Mouse (Mus musculus): ENCODE results near the gene Gm20517. TPM values are rescaled to one million over a fixed set of nuclear protein-coding genes. Genes with fewer than 3 reads are reported as not detected.

Gm20517 gene
- 1 to 10 TPM; 1.2 to 1.9 TPM for total RNA-seq (2021)
- long read RNA-seq, experiment 1, partial matches to known transcripts, result 0 of 1 reads
- long read RNA-seq, experiment 1, other reads (novel, unspliced or antisense), result 1 of 1 reads
- long read RNA-seq, experiment 2, partial matches to known transcripts, result 0 of 3 reads
- long read RNA-seq, experiment 2, other reads (novel, unspliced or antisense), result 3 of 3 reads

GRCm38 (mm10) chr17:47610849-47611660 lies at the start of gene Gm20517, which contains the start of the genes Bysl and Med20:
TSS of gene Gm20517 (plus strand) at chr17:47611589.
TSS of gene Bysl (minus strand) at chr17:47611492.
TSS of gene Med20 (plus strand) at chr17:47611582.
- DNase-seq, result peak; percentile 97
- intact Hi-C loops (cut with DNase I; ENCODE audit: low total_unique reads), result loop anchor here (10.0 kb wide), 1 partner anchor 64 kb away; no protein-coding TSS in a partner anchor

GRCm38 (mm10) chr17:47562875-47563274 lies 48.5 kb upstream of the Gm20517 start:
- intact Hi-C loops (cut with DNase I; ENCODE audit: low total_unique reads), result no loop called here

DNA sequence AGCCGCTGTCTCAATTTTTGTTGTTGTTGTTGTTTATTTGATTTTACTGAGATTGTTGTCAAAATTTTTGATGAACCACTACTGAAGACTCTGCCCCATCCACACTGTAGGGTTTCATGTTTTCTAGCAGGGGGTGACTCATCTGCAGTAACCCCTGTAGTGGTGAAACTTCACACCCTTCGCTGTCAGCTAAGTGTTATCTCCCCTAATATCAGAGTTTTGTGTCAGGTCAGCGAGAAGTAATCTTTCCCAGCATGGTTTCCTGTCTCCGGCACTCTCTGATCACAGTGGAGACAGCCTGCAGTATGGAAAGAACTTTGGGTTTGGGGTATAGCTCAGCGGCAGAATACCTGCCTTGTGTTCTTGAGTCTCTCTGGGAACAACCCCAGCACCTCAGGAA lies 46.8 kb upstream of the Gm20517 start:
- intact Hi-C loops (cut with DNase I; ENCODE audit: low total_unique reads), result no loop called here
- no peak for DNase-seq

More at GRCm38 (mm10) chr17:47562875-47563274, 48.5 kb upstream of the Gm20517 start:
- DNase-seq, result no peak

GRCm38 (mm10) chr17:47566133-47566532 lies 45.3 kb upstream of the Gm20517 start:
- intact Hi-C loops (cut with DNase I; ENCODE audit: low total_unique reads), result no loop called here
- no peak for DNase-seq

DNA sequence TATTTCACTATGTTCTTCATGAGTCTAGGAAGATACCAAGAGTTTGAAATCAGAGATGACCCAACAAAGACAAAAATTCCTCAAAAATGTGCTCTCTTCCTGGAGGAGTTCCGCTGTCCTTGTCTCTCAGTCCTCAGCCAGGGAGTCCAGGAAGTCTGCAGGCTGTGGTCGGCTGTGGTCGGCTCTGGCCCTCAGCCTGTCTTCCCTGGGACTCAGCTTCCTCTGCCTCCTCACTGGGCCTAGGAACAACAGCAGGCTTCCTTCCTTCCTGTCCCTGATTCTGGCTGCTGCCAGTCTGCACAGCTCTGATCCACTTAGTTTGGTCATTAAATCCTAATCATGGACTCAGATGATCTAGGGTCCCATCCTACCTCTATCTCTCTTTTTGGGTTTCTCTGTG lies 44.1 kb upstream of the Gm20517 start:
- intact Hi-C loops (cut with DNase I; ENCODE audit: low total_unique reads), result no loop called here
- no peak for DNase-seq

GRCm38 (mm10) chr17:47568389-47568788 lies 43.0 kb upstream of the Gm20517 start:
- intact Hi-C loops (cut with DNase I; ENCODE audit: low total_unique reads), result no loop called here
- no peak for DNase-seq

GRCm38 (mm10) chr17:47568951-47569527 lies 42.4 kb upstream of the Gm20517 start:
- DNase-seq, result no peak
- intact Hi-C loops (cut with DNase I; ENCODE audit: low total_unique reads), result no loop called here

DNA sequence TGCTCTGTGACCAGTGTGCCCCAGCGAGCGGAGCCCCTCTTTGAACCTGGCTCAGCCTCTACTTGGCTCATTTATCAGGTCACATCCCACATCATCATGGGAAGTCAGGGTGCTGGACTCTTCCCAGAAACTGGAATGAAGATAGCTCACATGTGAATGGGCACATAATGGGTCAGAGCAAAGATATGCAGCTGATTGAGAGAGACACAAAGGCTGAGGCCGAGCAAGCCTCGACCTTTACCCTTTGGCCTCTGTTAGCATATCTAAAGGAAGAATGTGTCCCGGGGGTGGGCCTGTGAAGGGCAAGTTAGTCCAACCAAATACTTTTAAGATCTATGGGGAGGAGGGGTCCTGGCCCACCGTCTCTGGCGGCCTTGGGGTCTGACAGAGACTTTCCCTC lies 39.8 kb upstream of the Gm20517 start:
- intact Hi-C loops (cut with DNase I; ENCODE audit: low total_unique reads), result no loop called here
- no peak for DNase-seq

- intact Hi-C loops (cut with DNase I; ENCODE audit: low total_unique reads), result no loop called here
- no peak for DNase-seq
These were observed 39.0 kb upstream of the Gm20517 start for GRCm38 (mm10) chr17:47572436-47572835.

DNA sequence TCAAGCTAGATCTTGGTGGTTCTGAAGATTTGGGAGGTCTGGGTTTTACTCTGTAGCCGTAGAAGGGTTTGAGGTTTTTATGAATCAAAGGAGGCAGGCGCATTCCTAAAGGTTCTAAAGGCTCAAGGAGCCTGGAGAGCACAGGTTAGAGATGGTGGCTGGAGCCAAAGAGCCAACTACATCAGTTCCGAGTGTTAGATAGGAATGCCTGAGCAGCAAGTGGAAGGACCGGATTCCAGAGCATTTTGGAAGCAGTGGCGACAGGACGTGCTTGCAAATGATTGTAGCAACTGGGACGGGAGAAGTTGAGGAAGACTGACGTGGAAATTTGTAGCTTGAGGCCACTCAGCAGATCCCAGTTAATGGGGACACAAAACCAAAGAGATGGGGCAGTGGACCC lies 37.4 kb upstream of the Gm20517 start:
- intact Hi-C loops (cut with DNase I; ENCODE audit: low total_unique reads), result no loop called here
- no peak for DNase-seq

DNA sequence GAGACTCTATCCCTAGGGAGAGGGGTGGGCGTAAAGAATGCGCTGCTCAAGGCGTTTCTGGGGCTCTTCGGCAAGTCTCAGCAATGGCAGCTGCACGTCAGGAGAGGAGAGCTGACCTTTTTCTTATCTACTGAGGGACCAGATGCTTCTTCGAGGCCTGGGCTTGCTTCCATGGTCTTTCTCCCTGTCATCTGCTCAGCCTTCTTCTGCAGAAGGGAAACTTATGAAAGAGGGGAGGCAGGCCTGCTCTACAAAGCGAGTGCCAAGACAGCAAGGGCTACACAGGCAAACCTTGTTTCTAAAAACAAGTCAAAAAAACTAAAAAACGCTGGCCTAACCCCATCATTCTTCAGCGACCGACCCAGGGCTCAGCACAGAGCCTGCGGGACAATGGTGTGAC lies 36.6 kb upstream of the Gm20517 start:
- intact Hi-C loops (cut with DNase I; ENCODE audit: low total_unique reads), result no loop called here
- no peak for DNase-seq

- intact Hi-C loops (cut with DNase I; ENCODE audit: low total_unique reads), result no loop called here
- no peak for DNase-seq
These were observed 32.7 kb upstream of the Gm20517 start for GRCm38 (mm10) chr17:47578655-47579054.

DNA sequence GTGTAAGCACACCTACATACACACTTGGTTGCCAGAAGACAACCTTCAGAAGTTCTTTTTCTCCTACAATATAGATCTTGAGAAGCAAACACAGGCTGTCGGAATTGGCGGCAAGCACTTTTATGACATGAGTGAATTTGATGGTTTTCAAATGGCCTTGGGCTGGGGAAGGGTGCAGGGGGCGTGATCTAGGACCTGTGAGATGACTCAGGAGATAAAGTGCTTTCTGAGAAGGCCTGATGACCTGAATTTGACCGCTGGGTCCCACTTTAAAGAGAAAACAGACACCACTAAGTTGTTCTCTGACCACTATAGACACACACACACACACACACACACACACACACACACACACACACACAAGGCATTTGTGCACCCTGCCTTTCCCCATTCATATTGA lies 30.4 kb upstream of the Gm20517 start:
- DNase-seq, result no peak
- intact Hi-C loops (cut with DNase I; ENCODE audit: low total_unique reads), result no loop called here

DNA sequence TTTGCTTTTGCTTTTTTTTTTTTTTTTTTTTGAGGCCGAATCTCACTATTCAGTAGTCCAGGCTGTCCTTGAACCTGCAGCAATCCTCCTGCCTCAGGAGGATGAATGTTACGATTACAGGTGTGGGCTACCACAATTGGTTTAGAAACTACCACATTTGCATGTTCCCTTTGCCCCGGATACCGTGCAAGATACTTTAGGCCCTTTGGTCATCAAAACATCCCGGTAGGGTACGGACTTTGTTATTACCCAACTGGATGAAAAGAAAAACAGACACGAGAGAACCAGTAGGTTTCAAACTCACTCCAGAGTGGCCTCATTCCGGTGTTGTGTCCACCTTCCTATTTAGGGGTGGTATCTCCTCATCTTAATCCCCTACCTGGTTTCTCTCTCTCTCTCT lies 22.9 kb upstream of the Gm20517 start:
- intact Hi-C loops (cut with DNase I; ENCODE audit: low total_unique reads), result no loop called here
- no peak for DNase-seq

- intact Hi-C loops (cut with DNase I; ENCODE audit: low total_unique reads), result no loop called here
These were observed 20.3 kb upstream of the Gm20517 start for GRCm38 (mm10) chr17:47591073-47591472.

GRCm38 (mm10) chr17:47593215-47593853 lies 18.1 kb upstream of the Gm20517 start:
- DNase-seq, result peak; percentile 96
- intact Hi-C loops (cut with DNase I; ENCODE audit: low total_unique reads), result no loop called here

More at GRCm38 (mm10) chr17:47591073-47591472, 20.3 kb upstream of the Gm20517 start:
- no peak for DNase-seq

- intact Hi-C loops (cut with DNase I; ENCODE audit: low total_unique reads), result no loop called here
- DNase-seq, result no peak
These were observed 17.6 kb upstream of the Gm20517 start for GRCm38 (mm10) chr17:47593854-47594182.

DNA sequence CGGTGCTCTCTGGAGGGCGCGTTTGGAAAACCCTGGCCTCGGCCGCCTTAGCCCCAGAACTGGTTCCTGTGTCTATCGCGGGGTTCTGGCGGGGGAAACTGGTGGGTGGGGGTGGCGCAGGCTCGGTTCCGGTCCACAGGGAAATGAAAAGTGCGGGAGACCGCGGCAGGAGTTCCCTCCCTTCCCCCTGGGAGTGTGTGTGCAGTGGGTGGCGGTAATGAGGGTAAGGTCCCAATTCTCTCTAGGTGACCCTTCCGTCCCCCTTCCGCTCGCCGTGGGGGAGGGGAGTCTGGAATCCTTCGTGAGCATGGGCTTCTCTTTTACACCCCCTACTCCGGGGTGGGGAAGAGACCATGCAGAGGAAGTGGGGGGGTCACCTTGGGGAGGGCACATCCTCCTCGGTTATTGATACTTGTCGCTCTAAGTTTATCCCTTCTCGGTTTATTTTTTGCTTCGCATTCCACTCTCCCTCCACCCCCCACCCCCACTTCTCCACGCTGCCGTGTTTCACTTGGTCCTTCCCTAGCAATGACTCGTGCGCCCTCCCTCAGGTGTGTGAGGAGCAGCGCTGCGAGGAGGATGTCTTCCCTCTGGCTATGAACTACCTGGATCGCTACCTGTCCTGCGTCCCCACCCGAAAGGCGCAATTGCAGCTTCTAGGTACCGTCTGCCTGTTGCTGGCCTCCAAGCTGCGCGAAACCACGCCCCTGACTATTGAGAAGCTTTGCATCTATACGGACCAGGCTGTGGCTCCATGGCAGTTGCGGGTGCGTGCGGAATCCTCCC lies 17.0 kb upstream of the Gm20517 start:
- intact Hi-C loops (cut with DNase I; ENCODE audit: low total_unique reads), result no loop called here
- DNase-seq, result peak; percentile 41

GRCm38 (mm10) chr17:47594969-47595247 lies 16.5 kb upstream of the Gm20517 start:
- intact Hi-C loops (cut with DNase I; ENCODE audit: low total_unique reads), result no loop called here
- no peak for DNase-seq
